Mouse (Mus musculus) 3134 (cell line): Measurements from ENCODE around the gene Olfr530.

Experiments used
- DNase-seq: peaks from one replicate; pipeline ENCODE4 v3.0.0-alpha.2; 2011; ENCODE audit warnings: low spot score; ENCODE audit not compliant: insufficient read length; ENCODE audit errors: extremely low read depth

Olfr530 gene

DNA sequence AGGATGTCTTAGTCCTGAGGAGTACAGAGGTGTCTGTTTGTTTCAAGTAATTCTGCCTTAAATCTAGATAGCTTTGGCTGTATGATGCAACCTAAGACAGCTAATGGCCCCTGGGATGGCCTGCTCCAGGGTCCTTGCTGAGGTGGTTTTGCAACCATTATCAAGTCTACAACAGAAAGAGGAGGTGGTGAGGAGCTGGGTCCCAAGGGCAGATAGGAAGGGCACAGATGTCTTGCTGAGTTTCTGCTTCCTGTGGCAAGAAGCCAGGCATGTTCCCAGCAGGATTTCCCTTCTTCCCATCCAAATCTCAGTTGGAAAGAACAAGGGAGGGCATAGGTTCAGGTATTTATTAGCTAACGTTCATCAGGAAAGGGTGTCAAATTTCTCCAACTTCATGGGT, at the start of gene Olfr530:
Gene Olfr530 (minus strand): TSS at position 101 of the 400 bp plus-strand sequence.
- DNase-seq = no peak

- no peak for DNase-seq
These were observed 45.4 kb upstream of the Olfr530 start, which contains the start of gene Olfr532 for GRCm38 (mm10) chr7:140421539-140421938. Gene Olfr532, minus strand, starts transcription at chr7:140421639.

DNA sequence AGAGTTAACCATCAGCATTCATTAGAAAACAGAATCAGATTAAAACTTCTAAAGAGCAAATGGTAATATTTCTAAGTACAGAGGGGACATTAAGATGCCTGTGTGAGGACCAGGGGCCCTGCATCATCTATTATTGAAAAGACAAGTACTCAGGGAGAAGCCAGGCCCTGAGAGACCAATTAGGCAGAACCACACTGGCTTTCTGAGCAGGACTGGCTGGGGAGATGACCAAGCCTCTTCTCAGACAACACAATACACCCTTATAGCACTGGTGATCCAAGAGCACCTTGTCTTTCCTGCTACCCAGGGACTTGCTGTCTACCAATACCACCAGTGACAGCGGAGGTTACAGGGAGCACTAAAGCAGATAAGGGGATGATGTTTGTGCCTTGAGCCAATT, 26.7 kb upstream of the Olfr530 start, which contains the start of gene Olfr531:
Gene Olfr531 (minus strand): TSS at position 101 of the 400 bp plus-strand sequence.
- DNase-seq = no peak

DNA sequence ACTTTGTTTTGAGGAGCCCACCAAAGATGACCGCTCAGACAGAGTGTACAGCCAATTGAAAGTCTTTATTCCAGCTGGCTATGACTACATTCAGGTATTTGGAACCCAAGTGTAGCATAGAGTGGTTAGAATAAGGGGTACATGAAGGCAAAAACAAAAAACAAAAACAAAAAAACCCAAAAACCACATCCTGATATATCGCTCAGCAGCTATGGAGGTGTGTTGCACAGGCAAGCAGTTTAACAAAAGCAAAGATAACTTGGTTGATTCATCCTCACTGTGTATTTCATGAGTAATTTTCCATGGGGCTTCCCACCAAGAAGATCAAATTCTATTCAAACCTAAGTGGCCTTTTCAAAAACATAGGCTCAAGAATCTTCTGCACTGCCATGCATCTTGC, 780 bp upstream of the Olfr530 start:
- DNase-seq = no peak

DNA sequence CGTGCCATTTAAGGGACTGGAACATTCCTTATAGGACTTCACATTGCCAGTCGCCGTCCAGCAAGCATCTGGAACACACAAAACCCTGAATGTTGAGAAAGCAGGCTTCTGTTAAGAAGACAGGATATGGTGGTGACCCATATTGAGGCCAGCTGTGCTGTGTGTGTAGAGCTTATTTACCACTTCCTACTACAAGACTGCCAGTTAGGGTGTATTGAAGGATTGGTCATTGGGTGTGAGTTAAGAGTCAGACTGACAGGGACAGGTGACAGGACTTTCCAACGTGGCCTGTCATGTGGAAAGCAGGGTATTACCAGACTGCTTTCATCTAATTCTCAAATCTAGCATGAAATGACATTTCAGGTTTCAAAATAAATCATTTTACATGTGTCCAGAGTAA, 1.8 kb downstream of the Olfr530 start:
- no peak for DNase-seq

DNA sequence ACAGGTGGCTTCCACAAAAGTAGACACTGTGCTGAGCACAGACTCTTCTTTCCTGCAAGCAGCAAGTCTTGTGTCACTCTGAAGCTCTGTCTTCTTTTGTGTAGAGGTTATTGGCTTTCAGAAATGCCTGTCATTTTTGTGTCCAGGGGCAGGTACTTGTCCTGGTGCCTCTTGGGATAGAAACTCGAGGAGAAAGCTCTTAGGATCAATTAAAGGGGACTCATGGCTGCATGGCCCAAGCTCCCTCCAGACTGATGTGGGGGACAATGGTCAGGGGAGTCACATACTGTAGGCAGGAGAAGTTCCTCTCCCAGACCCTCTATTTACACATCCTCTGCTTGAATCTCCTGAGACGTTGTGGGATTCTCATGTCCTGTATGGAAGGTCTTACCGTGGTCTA, 14.6 kb downstream of the Olfr530 start, which contains the start of gene Olfr60:
Gene Olfr60 (minus strand): TSS at position 101 of the 400 bp plus-strand sequence.
- no peak for DNase-seq

- no peak for DNase-seq
These were observed 42.4 kb downstream of the Olfr530 start, which contains the start of gene Olfr527 for GRCm38 (mm10) chr7:140333717-140334116. Gene Olfr527, plus strand, starts transcription at chr7:140334017.

DNA sequence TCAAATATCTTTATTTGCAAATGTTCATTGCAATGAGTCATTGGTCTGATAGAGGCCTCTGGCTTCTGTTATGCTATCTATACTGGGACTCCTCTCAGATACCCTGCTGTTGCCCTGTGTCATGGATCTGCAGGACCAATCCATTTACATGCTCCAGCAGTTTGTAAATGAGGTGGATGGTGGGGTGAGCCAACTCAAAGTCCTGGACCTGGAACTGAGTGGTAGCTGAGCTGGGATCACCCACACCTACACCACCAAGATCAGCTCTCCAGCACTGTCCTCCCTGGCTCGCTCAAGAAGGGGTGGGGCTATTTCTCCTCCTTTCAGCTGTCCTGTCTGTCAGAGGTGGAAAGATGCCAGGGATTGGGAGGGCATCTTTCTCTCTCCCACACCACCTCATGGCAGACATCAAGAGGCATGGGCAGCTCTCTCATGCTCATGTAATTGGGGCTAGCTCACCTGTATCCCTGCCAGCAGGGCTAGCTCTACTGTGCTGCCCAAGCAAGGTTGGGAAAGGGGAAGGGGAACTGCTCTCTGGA, 46.3 kb downstream of the Olfr530 start:
- no peak for DNase-seq
